Mouse (Mus musculus) hindbrain, embryonic 12.5 days (tissue): Measurements from ENCODE around the gene Sox5. TPM values are rescaled to one million over a fixed set of nuclear protein-coding genes. Genes with fewer than 3 reads are reported as not detected.

Source experiments
- ATAC-seq: fragments of 200-750 bp; cut with Nextera tagmentation; 2 replicates; pipeline ENCODE4 v1.8.0; 2017; ENCODE audit warnings: moderate TSS enrichment; ENCODE audit not compliant: low FRiP score
- H3K27ac ChIP-seq: fragments of 300-500 bp; sonication (generic); 2 replicates; pipeline ENCODE4 v1.5.1; 2016; ENCODE audit warnings: mild to moderate bottlenecking
- H3K27me3 ChIP-seq: fragments of 300-500 bp; sonication (generic); 2 replicates; pipeline ENCODE4 v1.6.1; 2016; ENCODE audit warnings: mild to moderate bottlenecking
- H3K36me3 ChIP-seq: fragments of 300-500 bp; sonication (generic); 2 replicates; pipeline ENCODE4 v1.6.1; 2016; ENCODE audit warnings: mild to moderate bottlenecking
- H3K4me1 ChIP-seq: fragments of 300-500 bp; sonication (generic); 2 replicates; pipeline ENCODE4 v1.6.1; 2016
- H3K4me2 ChIP-seq: fragments of 300-500 bp; sonication (generic); replicated peaks from 2 replicates; pipeline ENCODE4 v1.6.1; 2016; ENCODE audit warnings: mild to moderate bottlenecking
- H3K4me3 ChIP-seq: fragments of 300-500 bp; sonication (generic); 2 replicates; pipeline ENCODE4 v1.5.1; 2016; ENCODE audit warnings: mild to moderate bottlenecking
- H3K9ac ChIP-seq: fragments of 300-500 bp; sonication (generic); 2 replicates; pipeline ENCODE4 v1.6.1; 2016; ENCODE audit warnings: mild to moderate bottlenecking, moderate library complexity
- H3K9me3 ChIP-seq: fragments of 300-500 bp; sonication (generic); replicated peaks from 2 replicates; pipeline ENCODE4 v1.6.1; 2016; ENCODE audit warnings: mild to moderate bottlenecking
- WGBS: fragments of 180-500 bp; shearing (Covaris S2); methylation state at CpG from one replicate; pipeline ENCODE4 v1.1.7; 2016; 5-methylcytosine and 5-hydroxymethylcytosine counted together
- polyA plus RNA-seq: library from polyadenylated mRNA; unstranded; fragments of >200 nt; fragmentation: Nextera tagmentation; extraction: Ambion mirVana; gene quantifications from 2 replicates; pipeline ENCODE4 v1.2.1, GENCODE M21; 2016

The Sox5 gene
- polyA plus RNA-seq, 1 experiment from 2014 or later: 49.1 TPM

- Histone ChIP-seq H3K27ac (no peak overlapping the region), H3K27me3 (no peaks in the 10 kb centered on the region; the same call in 1 of the 2 replicates), H3K9me3 (no peaks in the 10 kb centered on the region), H3K36me3 (no peaks in the 10 kb centered on the region), H3K9ac (no peak overlapping the region), H3K4me2 (no peak overlapping the region), H3K4me1 (peaks cover 5% of the 10 kb centered on the region), H3K4me3 (no peak overlapping the region)
- 46% methylated on average over 11 of the region's 11 CpGs for WGBS
- ATAC-seq: no peak
Measured at GRCm38 (mm10) chr6:144584074-144584840, 197.5 kb downstream of the Sox5 start.

GRCm38 (mm10) chr6:144579301-144579700 is 202.5 kb downstream of the Sox5 start:
- H3K27ac ChIP-seq: no peak overlapping the region
- no peak for ATAC-seq
- H3K4me3 ChIP-seq: no peak overlapping the region
- no peaks in the 10 kb centered on the region for H3K36me3 ChIP-seq
- no peak overlapping the region for H3K9ac ChIP-seq
- H3K9me3 ChIP-seq: no peaks in the 10 kb centered on the region
- 45% methylated on average over 12 of the region's 12 CpGs for WGBS
- peaks cover 12% of the 10 kb centered on the region for H3K4me1 ChIP-seq
- no peak overlapping the region for H3K4me2 ChIP-seq
- H3K27me3 ChIP-seq: no peaks in the 10 kb centered on the region

- WGBS: 67% methylated on average over 17 of the region's 17 CpGs
- H3K27me3 ChIP-seq: no peaks in the 10 kb centered on the region
- ATAC-seq: no peak
- H3K4me2 ChIP-seq: no peak overlapping the region
- H3K4me1 ChIP-seq: 0 out of 2 replicates have a peak, but pooled peaks cover 7% of the 10 kb centered on the region
- H3K4me3 ChIP-seq: no peak overlapping the region
- H3K36me3 ChIP-seq: no peaks in the 10 kb centered on the region
- no peaks in the 10 kb centered on the region for H3K9me3 ChIP-seq
- no peak overlapping the region for H3K9ac ChIP-seq
- no peak overlapping the region for H3K27ac ChIP-seq
Measured at GRCm38 (mm10) chr6:144570850-144571249, 210.9 kb downstream of the Sox5 start.

GRCm38 (mm10) chr6:144565827-144566226 is 215.9 kb downstream of the Sox5 start:
- no peak for ATAC-seq
- H3K9ac ChIP-seq: no peak overlapping the region
- no peaks in the 10 kb centered on the region for H3K27me3 ChIP-seq
- H3K27ac ChIP-seq: no peak overlapping the region
- H3K4me2 ChIP-seq: no peak overlapping the region
- 77% methylated on average over 1 of the region's 1 CpGs for WGBS
- peaks cover 6% of the 10 kb centered on the region; the same call in 1 of the 2 replicates for H3K9me3 ChIP-seq
- H3K36me3 ChIP-seq: no peaks in the 10 kb centered on the region
- no peaks in the 10 kb centered on the region for H3K4me1 ChIP-seq
- no peak overlapping the region for H3K4me3 ChIP-seq

GRCm38 (mm10) chr6:144561718-144562117 is 220.1 kb downstream of the Sox5 start:
- no peak overlapping the region for H3K9ac ChIP-seq
- H3K27me3 ChIP-seq: no peaks in the 10 kb centered on the region
- no peak overlapping the region for H3K4me3 ChIP-seq
- peaks cover 6% of the 10 kb centered on the region; the same call in 1 of the 2 replicates for H3K4me1 ChIP-seq
- 87% methylated on average over 5 of the region's 5 CpGs for WGBS
- H3K27ac ChIP-seq: no peak overlapping the region
- H3K4me2 ChIP-seq: no peak overlapping the region
- peaks cover 6% of the 10 kb centered on the region; the same call in 1 of the 2 replicates for H3K9me3 ChIP-seq
- no peak for ATAC-seq
- H3K36me3 ChIP-seq: no peaks in the 10 kb centered on the region

GRCm38 (mm10) chr6:144560211-144560610 is 221.6 kb downstream of the Sox5 start:
- peak; percentile 40; the same call in 1 of the 2 replicates for ATAC-seq
- Histone ChIP-seq H3K4me3 (no peak overlapping the region), H3K4me2 (no peak overlapping the region), H3K9me3 (peaks cover 6% of the 10 kb centered on the region; the same call in 1 of the 2 replicates), H3K4me1 (peaks cover 6% of the 10 kb centered on the region; the same call in 1 of the 2 replicates), H3K27me3 (no peaks in the 10 kb centered on the region), H3K36me3 (no peaks in the 10 kb centered on the region), H3K9ac (no peak overlapping the region), H3K27ac (no peak overlapping the region)
- WGBS: 24% methylated on average over 3 of the region's 3 CpGs

GRCm38 (mm10) chr6:144553476-144553875 is 228.3 kb downstream of the Sox5 start:
- Histone ChIP-seq H3K4me3 (no peak overlapping the region), H3K9ac (no peak overlapping the region), H3K4me1 (no peaks in the 10 kb centered on the region), H3K36me3 (no peaks in the 10 kb centered on the region), H3K27me3 (no peaks in the 10 kb centered on the region), H3K27ac (no peak overlapping the region), H3K9me3 (no peaks in the 10 kb centered on the region), H3K4me2 (no peak overlapping the region)
- 76% methylated on average over 6 of the region's 6 CpGs for WGBS
- no peak for ATAC-seq

GRCm38 (mm10) chr6:144548991-144549390 is 232.8 kb downstream of the Sox5 start:
- H3K27me3 ChIP-seq: no peaks in the 10 kb centered on the region
- H3K9ac ChIP-seq: no peak overlapping the region
- H3K36me3 ChIP-seq: no peaks in the 10 kb centered on the region
- ATAC-seq: no peak
- H3K4me2 ChIP-seq: no peak overlapping the region
- no peaks in the 10 kb centered on the region for H3K4me1 ChIP-seq
- H3K9me3 ChIP-seq: 0 out of 2 replicates have a peak, but pooled peaks cover 3% of the 10 kb centered on the region
- H3K27ac ChIP-seq: no peak overlapping the region
- 92% methylated on average over 8 of the region's 8 CpGs for WGBS
- no peak overlapping the region for H3K4me3 ChIP-seq

GRCm38 (mm10) chr6:144547141-144547540 is 234.6 kb downstream of the Sox5 start:
- no peaks in the 10 kb centered on the region for H3K27me3 ChIP-seq
- H3K9ac ChIP-seq: no peak overlapping the region
- ATAC-seq: no peak
- no peaks in the 10 kb centered on the region for H3K36me3 ChIP-seq
- H3K4me3 ChIP-seq: no peak overlapping the region
- no peak overlapping the region for H3K27ac ChIP-seq
- no peaks in the 10 kb centered on the region for H3K4me1 ChIP-seq
- H3K9me3 ChIP-seq: 0 out of 2 replicates have a peak, but pooled peaks cover 3% of the 10 kb centered on the region
- no peak overlapping the region for H3K4me2 ChIP-seq

- Histone ChIP-seq H3K9me3 (0 out of 2 replicates have a peak, but pooled peaks cover 3% of the 10 kb centered on the region), H3K36me3 (no peaks in the 10 kb centered on the region), H3K4me1 (no peaks in the 10 kb centered on the region), H3K4me3 (no peak overlapping the region), H3K27ac (no peak overlapping the region), H3K9ac (no peak overlapping the region), H3K4me2 (no peak overlapping the region), H3K27me3 (no peaks in the 10 kb centered on the region)
- no peak for ATAC-seq
- WGBS: 95% methylated on average over 8 of the region's 8 CpGs
Measured at GRCm38 (mm10) chr6:144545549-144545948, 236.2 kb downstream of the Sox5 start.

GRCm38 (mm10) chr6:144541316-144541715 is 240.5 kb downstream of the Sox5 start:
- no peaks in the 10 kb centered on the region for H3K36me3 ChIP-seq
- WGBS: 87% methylated on average over 9 of the region's 9 CpGs
- no peak overlapping the region for H3K9ac ChIP-seq

GRCm38 (mm10) chr6:144539439-144540192 is 242.2 kb downstream of the Sox5 start:
- no peaks in the 10 kb centered on the region for H3K27me3 ChIP-seq
- H3K36me3 ChIP-seq: no peaks in the 10 kb centered on the region
- H3K9me3 ChIP-seq: no peaks in the 10 kb centered on the region
- H3K27ac ChIP-seq: no peak overlapping the region
- H3K9ac ChIP-seq: no peak overlapping the region
- H3K4me3 ChIP-seq: no peak overlapping the region
- ATAC-seq: no peak
- H3K4me1 ChIP-seq: no peaks in the 10 kb centered on the region
- 89% methylated on average over 18 of the region's 18 CpGs for WGBS
- H3K4me2 ChIP-seq: no peak overlapping the region

More at GRCm38 (mm10) chr6:144541316-144541715, 240.5 kb downstream of the Sox5 start:
- no peak overlapping the region for H3K4me2 ChIP-seq
- H3K27me3 ChIP-seq: no peaks in the 10 kb centered on the region
- H3K4me1 ChIP-seq: no peaks in the 10 kb centered on the region
- H3K4me3 ChIP-seq: no peak overlapping the region
- H3K9me3 ChIP-seq: no peaks in the 10 kb centered on the region
- no peak for ATAC-seq
- H3K27ac ChIP-seq: no peak overlapping the region
